Mouse (Mus musculus) small intestine, adult 2 months (tissue): ENCODE results near the gene Gramd1b. TPM values are rescaled to one million over a fixed set of nuclear protein-coding genes. Genes with fewer than 3 reads are reported as not detected.

ENCODE experiments used
- H3K27ac ChIP-seq: fragments of 200-500 bp; 2 replicates; pipeline ENCODE4 v1.5.1; 2012; ENCODE audit warnings: low read depth, low read length, control low read depth, inconsistent platforms; ENCODE audit not compliant: insufficient read depth
- H3K27me3 ChIP-seq: fragments of 200-500 bp; 2 replicates; pipeline ENCODE4 v1.6.1; 2012; ENCODE audit warnings: mild to moderate bottlenecking, moderate library complexity, low read length, inconsistent platforms; ENCODE audit not compliant: control insufficient read depth, insufficient read depth
- H3K36me3 ChIP-seq: fragments of 200-500 bp; 2 replicates; pipeline ENCODE4 v1.6.1; 2012; ENCODE audit warnings: mild to moderate bottlenecking, low read length, control low read depth, inconsistent platforms; ENCODE audit not compliant: control insufficient read depth, insufficient read depth
- H3K4me1 ChIP-seq: fragments of 200-500 bp; 2 replicates; pipeline ENCODE4 v1.6.1; 2012; ENCODE audit warnings: low read length, inconsistent platforms, mixed read lengths; ENCODE audit not compliant: control insufficient read depth, insufficient read depth, insufficient read length
- H3K4me3 ChIP-seq: fragments of 200-500 bp; 2 replicates; pipeline ENCODE4 v1.5.1; 2012; ENCODE audit warnings: low read depth, mild to moderate bottlenecking, control low read depth, inconsistent platforms, low read length, moderate library complexity
- CTCF ChIP-seq: fragments of 200-500 bp; IDR thresholded peaks from 2 replicates; pipeline ENCODE4 v1.5.1; 2012; ENCODE audit warnings: low read depth, mild to moderate bottlenecking, control low read depth, inconsistent platforms, low read length, moderate library complexity, mixed read lengths; ENCODE audit not compliant: insufficient replicate concordance, insufficient read length; ENCODE audit errors: extremely low read depth
- POLR2A ChIP-seq: fragments of 200-500 bp; IDR thresholded peaks from 2 replicates; pipeline ENCODE4 v1.6.1; 2012; ENCODE audit warnings: low read depth, mild to moderate bottlenecking, control low read depth, inconsistent platforms, low read length, moderate library complexity
- WGBS: fragments of 180-500 bp; shearing (Covaris S2); methylation state at CpG from one replicate; pipeline ENCODE4 v1.1.7; 2018; 5-methylcytosine and 5-hydroxymethylcytosine counted together
- polyA plus RNA-seq: library from polyadenylated mRNA; depleted of rRNA; stranded (reverse); fragments of >200 nt; gene quantifications from 2 replicates; pipeline ENCODE4 v1.2.3, GENCODE M21; 2012

Gramd1b gene
- polyA plus RNA-seq, 1 experiment: 128 TPM

DNA sequence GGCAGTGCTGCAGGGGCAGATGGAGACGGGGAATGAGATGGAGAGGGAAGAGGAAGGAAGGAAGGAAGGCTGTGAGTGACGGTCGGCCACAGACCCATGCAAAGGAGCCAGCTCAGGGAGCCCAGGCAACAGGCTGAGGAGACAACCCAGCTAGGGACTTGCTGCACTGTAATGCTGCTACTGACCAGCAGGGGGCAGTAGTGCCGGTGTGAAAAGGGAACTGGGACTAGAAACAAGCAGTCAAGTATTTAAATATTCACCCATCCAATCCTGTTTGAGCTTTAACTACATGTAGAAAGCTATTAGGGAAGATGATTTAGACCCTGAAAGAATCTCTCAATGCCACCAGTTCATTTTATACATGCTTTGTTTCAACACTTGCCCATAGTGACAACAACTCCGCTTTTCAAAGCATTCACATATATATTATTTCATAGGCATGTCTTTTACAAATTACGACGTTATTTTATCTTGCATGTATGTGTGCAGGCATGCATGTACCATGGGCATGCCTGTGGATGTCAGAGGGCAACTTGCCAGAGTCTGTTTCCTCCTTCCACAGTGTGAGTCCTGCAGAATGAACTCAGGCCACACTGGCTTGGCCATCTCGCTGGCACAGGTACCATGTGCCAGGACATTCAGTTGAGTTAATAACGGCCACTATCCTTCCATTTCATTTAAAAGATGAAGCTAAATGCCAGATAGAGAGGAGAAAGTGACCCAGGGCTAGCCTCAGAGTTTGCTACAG, 197.4 kb downstream of the Gramd1b start:
- WGBS: 49% methylated on average over 9 of the region's 9 CpGs

GRCm38 (mm10) chr9:40332731-40333648, 198.2 kb downstream of the Gramd1b start:
- TF ChIP-seq POLR2A (no peak), CTCF (no peak)
- Histone ChIP-seq H3K4me1 (peaks cover 3% of the 10 kb centered on the region; the same call in 1 of the 2 replicates), H3K36me3 (peaks cover 6% of the 10 kb centered on the region; the same call in 1 of the 2 replicates), H3K27me3 (no peaks in the 10 kb centered on the region), H3K27ac (no peak overlapping the region), H3K4me3 (no peak overlapping the region)
- WGBS: 54% methylated on average over 31 of the region's 31 CpGs

More for the DNA sequence above, 197.4 kb downstream of the Gramd1b start:
- TF ChIP-seq POLR2A (no peak), CTCF (peak; percentile 83; the same call in 1 of the 2 replicates)
- Histone ChIP-seq H3K4me1 (peaks cover 3% of the 10 kb centered on the region; the same call in 1 of the 2 replicates), H3K36me3 (peaks cover 3% of the 10 kb centered on the region; the same call in 1 of the 2 replicates), H3K4me3 (no peak overlapping the region), H3K27me3 (no peaks in the 10 kb centered on the region), H3K27ac (no peak overlapping the region)

DNA sequence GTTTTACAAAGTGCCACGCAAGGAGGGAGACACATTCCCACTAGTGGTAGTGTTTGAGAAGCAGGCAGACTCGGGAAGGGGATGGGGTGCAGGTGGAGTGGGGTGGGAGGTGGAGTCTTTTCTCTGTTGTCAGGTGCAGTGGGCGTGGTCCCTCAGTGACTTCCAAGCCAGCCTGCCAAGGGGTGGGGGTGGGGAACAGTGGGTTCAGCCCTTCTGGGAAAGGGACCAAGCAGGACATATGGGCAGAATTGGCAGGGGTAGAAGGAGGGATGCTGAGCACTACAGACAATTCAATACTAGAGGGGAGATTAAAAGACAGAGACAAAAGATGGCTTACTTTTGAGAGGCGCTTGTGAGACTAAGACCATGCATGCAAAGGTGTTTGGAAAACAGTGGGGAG, 198.9 kb downstream of the Gramd1b start:
- TF ChIP-seq POLR2A (no peak), CTCF (no peak)
- peaks cover 8% of the 10 kb centered on the region; the same call in 1 of the 2 replicates for H3K36me3 ChIP-seq
- H3K27ac ChIP-seq: no peak overlapping the region
- H3K27me3 ChIP-seq: no peaks in the 10 kb centered on the region
- no peak overlapping the region for H3K4me3 ChIP-seq
- WGBS: 48% methylated on average over 4 of the region's 4 CpGs
- peaks cover 5% of the 10 kb centered on the region for H3K4me1 ChIP-seq

DNA sequence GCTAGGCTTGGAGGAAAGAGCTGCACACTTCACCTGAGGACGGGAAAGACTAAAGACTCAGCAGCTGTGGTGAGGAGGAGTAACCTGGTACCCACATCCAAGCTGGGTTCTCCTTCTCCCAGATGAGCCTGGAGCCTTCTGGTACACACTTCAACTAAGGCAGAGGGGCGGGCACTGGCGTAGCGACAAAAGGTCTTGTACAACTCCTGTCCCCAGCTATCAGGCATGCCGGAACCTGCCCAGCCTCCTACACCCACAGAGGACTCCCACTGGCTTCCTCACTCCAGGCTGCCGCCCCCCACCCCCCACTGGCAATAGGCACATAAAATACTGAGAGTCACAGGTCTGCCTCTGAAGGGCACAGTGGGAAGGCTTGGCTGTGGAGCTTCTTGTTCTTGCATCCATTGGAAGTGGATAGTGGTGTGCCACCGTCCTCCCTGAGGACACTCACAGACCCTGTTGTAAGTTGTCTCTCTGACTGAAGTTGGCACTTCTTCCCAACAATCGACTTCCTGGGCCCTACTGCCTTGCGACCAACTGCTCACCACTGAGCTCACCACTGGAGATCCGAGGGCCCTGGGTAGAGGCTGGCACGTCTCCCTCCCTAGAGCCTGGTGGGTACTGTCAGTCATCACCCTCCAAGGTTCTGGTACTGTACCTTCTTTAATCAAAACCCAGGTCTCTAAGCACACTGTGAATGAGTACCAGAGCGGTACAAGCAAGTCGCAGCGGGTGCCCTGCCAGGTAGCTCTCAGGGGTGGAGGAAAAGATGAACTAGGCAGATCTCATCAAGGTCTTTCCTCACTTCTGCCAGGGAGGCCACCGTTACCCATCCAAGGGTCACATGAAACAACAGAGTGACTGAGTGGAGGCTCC, 199.5 kb downstream of the Gramd1b start:
- whole genome bisulfite sequencing: 79% methylated on average over 15 of the region's 15 CpGs
- TF ChIP-seq CTCF: no peak
- no peak for TF ChIP-seq POLR2A
- H3K4me1 ChIP-seq: peaks cover 6% of the 10 kb centered on the region
- peaks cover 9% of the 10 kb centered on the region; the same call in 1 of the 2 replicates for H3K36me3 ChIP-seq
- no peak overlapping the region for H3K27ac ChIP-seq
- H3K4me3 ChIP-seq: no peak overlapping the region
- H3K27me3 ChIP-seq: no peaks in the 10 kb centered on the region

DNA sequence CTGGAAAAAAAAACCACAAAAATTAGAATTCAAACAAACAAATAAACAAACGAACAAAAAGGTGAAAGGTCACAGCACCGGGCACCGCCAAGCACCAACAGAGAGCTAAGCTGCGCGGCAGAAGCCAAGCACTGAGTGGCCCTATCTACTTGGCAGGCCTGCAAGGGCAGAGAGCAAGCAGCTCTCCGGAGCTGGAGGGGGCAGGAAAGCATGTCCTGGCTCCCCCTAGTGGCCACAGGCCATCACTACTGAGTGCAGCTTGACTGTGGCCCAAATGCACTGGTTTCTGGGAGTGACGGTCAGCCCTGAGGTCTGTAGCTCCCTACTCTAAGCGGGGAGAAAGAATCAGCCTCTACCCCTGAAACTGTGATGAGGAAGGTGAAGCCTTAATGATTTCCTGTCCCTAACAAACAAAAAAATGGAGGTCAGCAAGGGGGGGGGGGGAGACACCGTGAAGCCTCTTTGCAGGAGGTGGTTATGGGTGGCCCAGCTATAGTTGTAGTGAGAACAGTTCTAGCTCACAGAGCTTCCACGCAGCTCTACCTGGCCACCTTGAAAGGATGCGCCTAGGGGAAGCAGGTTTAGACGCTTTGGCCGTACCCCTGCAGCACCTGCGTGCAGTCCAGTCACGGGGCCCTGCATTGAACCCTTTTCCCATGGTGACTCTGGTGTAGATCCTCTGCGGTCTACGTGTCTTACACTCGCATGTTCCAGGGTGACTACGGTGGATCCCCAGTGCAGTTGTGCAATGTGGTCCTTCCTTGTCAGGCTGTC, 200.4 kb downstream of the Gramd1b start:
- Histone ChIP-seq H3K4me3 (no peak overlapping the region), H3K36me3 (peaks cover 9% of the 10 kb centered on the region; the same call in 1 of the 2 replicates), H3K4me1 (peaks cover 11% of the 10 kb centered on the region), H3K27ac (no peak overlapping the region), H3K27me3 (no peaks in the 10 kb centered on the region)
- WGBS: 54% methylated on average over 19 of the region's 19 CpGs
- peak; percentile 96 for TF ChIP-seq CTCF
- no peak for TF ChIP-seq POLR2A

- H3K27me3 ChIP-seq: no peaks in the 10 kb centered on the region
- H3K27ac ChIP-seq: peak overlapping the region; percentile 94; the same call in 1 of the 2 replicates
- TF ChIP-seq POLR2A (no peak), CTCF (no peak)
- peak overlapping the region; percentile 19; the same call in 1 of the 2 replicates for H3K4me3 ChIP-seq
- H3K36me3 ChIP-seq: peaks cover 6% of the 10 kb centered on the region; the same call in 1 of the 2 replicates
- H3K4me1 ChIP-seq: peaks cover 19% of the 10 kb centered on the region
- 46% methylated on average over 7 of the region's 7 CpGs for WGBS
These were observed 204.8 kb downstream of the Gramd1b start for GRCm38 (mm10) chr9:40326260-40326915.
